Mouse (Mus musculus): ENCODE data around the gene Krt4. TPM values are rescaled to one million over a fixed set of nuclear protein-coding genes. Genes with fewer than 3 reads are reported as not detected.

The Krt4 gene
- polyA plus RNA-seq (2014; fragmentation: Nextera tagmentation; extraction: Ambion mirVana), result 66.3 and 145 TPM in 2 replicates

DNA sequence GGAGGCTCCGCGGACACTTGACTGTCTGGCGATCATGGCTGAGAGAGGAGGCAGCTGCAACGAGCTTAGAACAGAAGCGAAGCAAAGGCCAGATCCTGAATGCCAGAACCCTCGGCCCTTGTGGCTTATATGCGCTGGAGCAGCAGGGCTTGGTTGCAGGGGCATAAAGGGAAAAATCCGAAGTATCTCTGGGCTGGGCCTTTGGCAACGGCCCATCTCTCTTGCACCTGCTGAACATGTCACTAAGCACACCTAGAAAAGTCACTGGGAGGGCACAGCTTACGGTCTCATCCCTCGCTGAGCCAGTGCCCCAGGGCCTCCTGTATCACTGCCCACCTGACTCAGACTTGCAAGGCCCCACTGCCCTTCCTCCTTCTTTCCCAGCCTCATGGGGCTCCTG, at the start of gene Krt4:
Gene Krt4 (minus strand): TSS at position 101 of the 400 bp plus-strand sequence.
- Histone ChIP-seq H3K4me3 (ENCODE audit: low read depth, low read length) (no peak within 1 kb of the TSS), H3K4me2 (ENCODE audit: low read depth, low read length) (no peak within 1 kb of the TSS), H3K4me1 (ENCODE audit: control insufficient read depth, insufficient read depth, low read length) (peaks cover 3% of the 10 kb centered on the region), H3K36me3 (ENCODE audit: control insufficient read depth, insufficient read depth, low read length) (no peaks in the 10 kb centered on the region), H3K27ac (replicated peaks; ENCODE audit: low read depth, low read length) (no peak within 1 kb of the TSS), H3K9ac (ENCODE audit: low read depth, low read length) (no peak within 1 kb of the TSS), H3K9me3 (ENCODE audit: control insufficient read depth, low read length) (no peaks in the 10 kb centered on the region), H3K27me3 (replicated peaks; ENCODE audit: control insufficient read depth, insufficient read depth, low read length) (peaks cover 6% of the 10 kb centered on the region; the same call in 1 of the 2 replicates)
- 72% methylated on average over 11 of the region's 11 CpGs for WGBS
- DNase-seq (ENCODE audit: low spot score) (no peak), ATAC-seq (ENCODE audit: low read depth) (no peak)

DNA sequence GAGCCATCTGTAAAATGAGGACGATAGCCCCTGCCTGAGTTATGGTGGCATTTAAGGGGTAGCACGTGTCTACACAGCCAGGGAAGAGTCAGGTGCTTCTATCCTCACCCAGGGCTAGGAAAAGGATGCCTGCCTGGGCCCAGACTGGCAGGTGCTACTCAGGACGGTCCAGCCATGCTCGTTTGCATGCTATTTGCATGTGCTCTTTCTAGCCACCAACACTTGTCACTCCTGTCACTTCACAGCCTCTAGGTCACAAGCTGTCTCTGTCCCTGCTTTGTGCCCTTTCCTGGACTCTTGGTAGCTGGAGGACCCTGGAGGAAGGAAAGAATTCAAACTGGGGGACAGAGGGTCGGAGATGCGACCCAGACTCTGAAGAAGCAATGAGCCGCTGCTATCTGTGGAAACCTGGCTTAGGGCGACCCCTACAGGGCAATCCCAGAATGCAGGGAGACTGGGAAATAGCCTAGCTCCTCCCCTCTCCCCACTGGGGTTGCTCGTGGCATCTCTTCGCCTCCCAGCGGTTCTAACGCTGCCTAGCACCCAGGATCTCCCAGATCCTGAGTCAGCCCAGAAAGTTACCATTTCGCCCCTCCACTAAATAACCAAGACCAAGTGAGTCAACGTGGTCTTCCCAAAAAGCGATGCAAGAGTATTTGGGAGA, 49.0 kb upstream of the Krt4 start:
- no peaks in the 10 kb centered on the region for H3K9me3 ChIP-seq (ENCODE audit: control insufficient read depth, low read length)
- H3K4me1 ChIP-seq (ENCODE audit: control insufficient read depth, insufficient read depth, low read length), result peaks cover 30% of the 10 kb centered on the region
- peak; percentile 55 for ATAC-seq (ENCODE audit: low read depth)
- no peaks in the 10 kb centered on the region for H3K27me3 ChIP-seq (replicated peaks; ENCODE audit: control insufficient read depth, insufficient read depth, low read length)
- peak overlapping the region; percentile 19; the same call in 1 of the 2 replicates for H3K9ac ChIP-seq (ENCODE audit: low read depth, low read length)
- H3K4me3 ChIP-seq (ENCODE audit: low read depth, low read length), result no peak overlapping the region
- 13% methylated on average over 15 of the region's 15 CpGs for WGBS
- H3K27ac ChIP-seq (replicated peaks; ENCODE audit: low read depth, low read length), result peak overlapping the region; percentile 65
- DNase-seq (ENCODE audit: low spot score), result peak; percentile 93
- H3K4me2 ChIP-seq (ENCODE audit: low read depth, low read length), result 0 out of 2 replicates have a peak overlapping the region, but pooled peaks have one; percentile 23
- H3K36me3 ChIP-seq (ENCODE audit: control insufficient read depth, insufficient read depth, low read length), result no peaks in the 10 kb centered on the region

DNA sequence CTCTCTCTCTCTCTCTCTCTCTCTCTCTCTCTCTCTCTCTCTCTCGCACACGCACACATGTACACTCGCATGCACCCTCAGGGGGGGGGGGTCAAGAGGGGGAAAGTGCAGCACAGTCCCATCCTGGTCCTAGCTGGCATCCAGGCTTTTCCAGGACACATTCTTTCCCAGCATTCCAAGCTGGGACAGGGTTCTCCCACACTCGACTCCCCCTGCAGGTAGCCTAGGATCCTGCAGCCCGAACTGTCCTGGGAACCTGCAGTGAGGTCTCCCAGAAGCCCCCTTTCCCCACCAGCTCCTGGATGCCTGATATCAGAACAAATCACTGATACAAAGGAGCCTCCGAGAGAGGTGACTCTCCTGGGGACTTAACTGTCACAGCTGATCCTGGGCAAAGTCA, 46.0 kb upstream of the Krt4 start:
- no peaks in the 10 kb centered on the region for H3K27me3 ChIP-seq (replicated peaks; ENCODE audit: control insufficient read depth, insufficient read depth, low read length)
- H3K36me3 ChIP-seq (ENCODE audit: control insufficient read depth, insufficient read depth, low read length), result no peaks in the 10 kb centered on the region
- H3K9ac ChIP-seq (ENCODE audit: low read depth, low read length), result 0 out of 2 replicates have a peak overlapping the region, but pooled peaks have one; percentile 16
- WGBS, result 8% methylated on average over 3 of the region's 6 CpGs
- no peak overlapping the region for H3K27ac ChIP-seq (replicated peaks; ENCODE audit: low read depth, low read length)
- no peak overlapping the region for H3K4me2 ChIP-seq (ENCODE audit: low read depth, low read length)
- DNase-seq (ENCODE audit: low spot score) (no peak), ATAC-seq (ENCODE audit: low read depth) (no peak)
- H3K9me3 ChIP-seq (ENCODE audit: control insufficient read depth, low read length), result no peaks in the 10 kb centered on the region
- H3K4me3 ChIP-seq (ENCODE audit: low read depth, low read length), result no peak overlapping the region
- peaks cover 7% of the 10 kb centered on the region; the same call in 1 of the 2 replicates for H3K4me1 ChIP-seq (ENCODE audit: control insufficient read depth, insufficient read depth, low read length)

DNA sequence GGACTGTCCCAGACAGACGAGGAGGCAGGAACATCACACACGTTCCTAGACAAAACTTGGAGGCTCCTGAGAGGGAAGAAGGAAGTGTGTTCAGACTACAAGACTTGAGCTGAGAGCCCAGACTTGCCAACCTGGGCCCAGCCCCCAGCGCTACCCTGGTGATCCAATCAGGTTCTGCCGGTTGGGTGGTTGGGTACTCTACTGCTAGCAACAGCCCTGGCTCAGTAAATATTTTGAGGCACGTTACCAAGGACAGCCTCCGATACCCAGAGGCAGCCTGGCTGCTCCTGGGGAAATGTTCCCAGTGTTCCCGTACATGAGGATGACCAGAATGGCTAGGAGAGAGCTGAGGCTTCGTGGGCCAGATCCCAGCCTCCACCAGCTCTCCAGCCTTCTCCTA, 42.3 kb upstream of the Krt4 start:
- no peaks in the 10 kb centered on the region for H3K36me3 ChIP-seq (ENCODE audit: control insufficient read depth, insufficient read depth, low read length)
- H3K4me3 ChIP-seq (ENCODE audit: low read depth, low read length), result no peak overlapping the region
- no peak overlapping the region for H3K9ac ChIP-seq (ENCODE audit: low read depth, low read length)
- H3K4me2 ChIP-seq (ENCODE audit: low read depth, low read length), result no peak overlapping the region
- ATAC-seq (ENCODE audit: low read depth), result 0 out of 2 replicates have a peak, but pooled peaks have one; percentile 44
- no peak for DNase-seq (ENCODE audit: low spot score)
- no peaks in the 10 kb centered on the region for H3K9me3 ChIP-seq (ENCODE audit: control insufficient read depth, low read length)
- WGBS, result 74% methylated on average over 8 of the region's 8 CpGs
- H3K27ac ChIP-seq (replicated peaks; ENCODE audit: low read depth, low read length), result no peak overlapping the region
- H3K4me1 ChIP-seq (ENCODE audit: control insufficient read depth, insufficient read depth, low read length), result no peaks in the 10 kb centered on the region
- H3K27me3 ChIP-seq (replicated peaks; ENCODE audit: control insufficient read depth, insufficient read depth, low read length), result no peaks in the 10 kb centered on the region

DNA sequence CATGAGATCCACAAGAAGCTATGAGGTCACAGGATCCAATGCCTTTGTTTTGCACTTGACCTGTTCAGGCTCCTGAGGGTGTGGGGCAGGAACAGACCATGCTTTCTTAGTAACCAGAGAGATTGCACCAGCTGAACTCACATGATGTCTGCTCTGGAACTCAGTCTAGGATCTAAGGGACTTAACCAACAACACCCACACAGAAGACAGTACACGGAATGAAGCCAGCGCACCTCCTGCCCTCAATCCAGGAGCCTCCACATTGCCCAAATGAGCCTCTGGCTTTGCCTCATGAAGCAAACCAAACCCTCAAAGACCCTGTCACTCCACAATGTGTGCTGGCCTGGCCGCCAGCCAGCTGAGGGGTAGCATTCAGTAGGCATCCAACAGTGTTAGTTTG, 34.4 kb upstream of the Krt4 start:
- H3K4me2 ChIP-seq (ENCODE audit: low read depth, low read length), result no peak overlapping the region
- H3K4me3 ChIP-seq (ENCODE audit: low read depth, low read length), result no peak overlapping the region
- no peak overlapping the region for H3K27ac ChIP-seq (replicated peaks; ENCODE audit: low read depth, low read length)
- no peaks in the 10 kb centered on the region for H3K27me3 ChIP-seq (replicated peaks; ENCODE audit: control insufficient read depth, insufficient read depth, low read length)
- H3K4me1 ChIP-seq (ENCODE audit: control insufficient read depth, insufficient read depth, low read length), result no peaks in the 10 kb centered on the region
- 67% methylated on average over 3 of the region's 3 CpGs for WGBS
- H3K9ac ChIP-seq (ENCODE audit: low read depth, low read length), result no peak overlapping the region
- ATAC-seq (ENCODE audit: low read depth), result no peak
- H3K9me3 ChIP-seq (ENCODE audit: control insufficient read depth, low read length), result no peaks in the 10 kb centered on the region
- DNase-seq (ENCODE audit: low spot score), result no peak
- no peaks in the 10 kb centered on the region for H3K36me3 ChIP-seq (ENCODE audit: control insufficient read depth, insufficient read depth, low read length)

DNA sequence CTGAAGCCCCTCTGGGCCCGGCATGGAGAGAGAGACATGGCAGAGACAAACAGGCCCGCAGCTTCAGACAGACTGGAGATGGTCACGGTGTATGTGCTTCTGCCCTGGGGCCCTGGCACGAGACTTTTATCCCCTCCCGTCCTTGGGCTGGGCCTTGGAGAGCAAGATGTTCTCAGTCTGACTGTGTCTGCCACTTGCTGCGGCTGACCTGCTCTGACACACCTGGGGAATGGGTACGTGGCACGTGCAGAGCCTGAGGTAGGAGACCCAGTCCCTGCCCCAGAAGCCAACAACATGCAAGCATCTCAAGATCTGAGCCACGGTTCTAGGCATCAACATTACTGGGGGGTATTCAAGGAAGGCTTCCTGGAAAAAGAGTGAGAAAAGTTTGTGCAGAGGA, 29.7 kb upstream of the Krt4 start, which contains the start of gene Krt78:
Gene Krt78 (minus strand): TSS at position 101 of the 400 bp plus-strand sequence.
- 73% methylated on average over 8 of the region's 9 CpGs for WGBS
- Histone ChIP-seq H3K9me3 (ENCODE audit: control insufficient read depth, low read length) (no peaks in the 10 kb centered on the region), H3K27ac (replicated peaks; ENCODE audit: low read depth, low read length) (no peak within 1 kb of the TSS), H3K4me1 (ENCODE audit: control insufficient read depth, insufficient read depth, low read length) (no peaks in the 10 kb centered on the region), H3K27me3 (replicated peaks; ENCODE audit: control insufficient read depth, insufficient read depth, low read length) (no peaks in the 10 kb centered on the region), H3K4me3 (ENCODE audit: low read depth, low read length) (no peak within 1 kb of the TSS), H3K9ac (ENCODE audit: low read depth, low read length) (no peak within 1 kb of the TSS), H3K36me3 (ENCODE audit: control insufficient read depth, insufficient read depth, low read length) (no peaks in the 10 kb centered on the region), H3K4me2 (ENCODE audit: low read depth, low read length) (no peak within 1 kb of the TSS)
- ATAC-seq (ENCODE audit: low read depth) (no peak), DNase-seq (ENCODE audit: low spot score) (no peak)

DNA sequence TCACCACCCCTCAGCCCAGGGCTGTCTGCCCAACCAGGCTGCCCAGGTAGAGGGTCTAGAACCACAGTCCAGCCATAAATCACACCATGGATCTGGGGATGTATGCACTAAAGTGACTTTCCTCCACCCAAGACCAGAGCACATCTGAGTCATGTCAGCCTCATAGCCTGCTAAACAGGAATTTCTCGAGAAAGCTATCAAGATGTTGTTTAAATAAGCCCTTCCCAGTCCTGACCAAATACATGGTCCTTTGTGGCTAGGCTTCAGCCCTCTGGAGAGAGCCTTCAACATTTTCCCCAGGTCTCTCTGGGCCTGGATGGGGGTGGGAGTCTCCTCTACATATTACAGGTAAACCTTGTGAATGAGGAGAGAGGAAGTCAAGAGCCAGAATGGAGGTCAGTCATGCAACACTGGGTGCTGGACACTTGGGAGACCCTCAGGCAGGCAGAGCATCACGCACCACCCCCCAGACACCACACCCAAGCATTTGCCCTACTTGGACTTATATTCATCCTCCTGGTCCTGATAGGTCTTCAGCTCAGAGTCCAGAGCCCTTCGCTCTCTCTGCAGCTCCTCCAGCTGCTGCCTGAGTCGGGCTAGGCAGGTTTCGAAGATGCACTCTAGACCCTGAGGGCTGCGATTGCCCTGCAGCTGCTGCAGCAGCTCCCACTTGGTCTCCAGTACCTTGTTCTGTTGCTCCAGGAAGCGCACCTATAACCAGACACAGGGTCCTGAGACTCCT, 28.4 kb upstream of the Krt4 start:
- H3K27me3 ChIP-seq (replicated peaks; ENCODE audit: control insufficient read depth, insufficient read depth, low read length), result no peaks in the 10 kb centered on the region
- WGBS, result 91% methylated on average over 7 of the region's 7 CpGs

DNA sequence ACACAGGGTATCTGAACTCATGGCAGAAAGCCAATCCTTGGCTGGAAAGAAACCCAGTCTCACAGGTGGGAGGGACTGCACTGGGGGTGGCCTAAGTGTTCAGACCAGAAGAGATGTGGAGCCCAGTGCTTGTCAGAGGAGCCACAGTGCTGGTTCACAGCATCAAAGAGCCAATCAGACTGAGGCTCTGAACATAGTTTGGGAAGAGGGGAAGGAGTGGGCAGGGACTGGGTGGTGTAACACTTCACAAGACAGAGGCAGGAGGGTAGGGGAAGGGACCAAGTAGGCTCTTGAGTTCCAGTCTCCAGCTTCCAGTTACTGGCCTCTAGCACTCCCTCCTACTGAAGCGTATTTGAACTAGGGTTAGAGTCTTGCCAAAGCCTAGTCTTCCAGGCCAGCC, 20.9 kb upstream of the Krt4 start:
- H3K27me3 ChIP-seq (replicated peaks; ENCODE audit: control insufficient read depth, insufficient read depth, low read length), result no peaks in the 10 kb centered on the region
- no peak for DNase-seq (ENCODE audit: low spot score)
- no peak for ATAC-seq (ENCODE audit: low read depth)
- H3K4me2 ChIP-seq (ENCODE audit: low read depth, low read length), result no peak overlapping the region
- H3K4me3 ChIP-seq (ENCODE audit: low read depth, low read length), result no peak overlapping the region
- H3K36me3 ChIP-seq (ENCODE audit: control insufficient read depth, insufficient read depth, low read length), result no peaks in the 10 kb centered on the region
- no peak overlapping the region for H3K27ac ChIP-seq (replicated peaks; ENCODE audit: low read depth, low read length)
- H3K4me1 ChIP-seq (ENCODE audit: control insufficient read depth, insufficient read depth, low read length), result no peaks in the 10 kb centered on the region
- 92% methylated on average over 1 of the region's 1 CpGs for WGBS
- no peaks in the 10 kb centered on the region for H3K9me3 ChIP-seq (ENCODE audit: control insufficient read depth, low read length)
- H3K9ac ChIP-seq (ENCODE audit: low read depth, low read length), result no peak overlapping the region

More for the DNA sequence above, 28.4 kb upstream of the Krt4 start:
- ATAC-seq (ENCODE audit: low read depth) (no peak), DNase-seq (ENCODE audit: low spot score) (no peak)
- Histone ChIP-seq H3K4me1 (ENCODE audit: control insufficient read depth, insufficient read depth, low read length) (no peaks in the 10 kb centered on the region), H3K27ac (replicated peaks; ENCODE audit: low read depth, low read length) (no peak overlapping the region), H3K36me3 (ENCODE audit: control insufficient read depth, insufficient read depth, low read length) (no peaks in the 10 kb centered on the region), H3K9ac (ENCODE audit: low read depth, low read length) (no peak overlapping the region), H3K4me3 (ENCODE audit: low read depth, low read length) (no peak overlapping the region), H3K9me3 (ENCODE audit: control insufficient read depth, low read length) (no peaks in the 10 kb centered on the region), H3K4me2 (ENCODE audit: low read depth, low read length) (no peak overlapping the region)

All from embryonic facial prominence, embryonic 14.5 days (tissue).